Mouse (Mus musculus): ENCODE measurements around the gene Ankmy2.

GRCm38 (mm10) chr12:36156101-36156636 is 745 bp upstream of the Ankmy2 start:
- no peak for TF ChIP-seq POLR2A (IDR thresholded peaks at IDR 0.05; ENCODE audit: low read depth, low read length)
- TF ChIP-seq CTCF (conservative IDR thresholded peaks at IDR 0.05; ENCODE audit: insufficient read depth, insufficient read length, low read depth, low read length): no peak

Measured in kidney, adult 2 months (tissue).